ENCODE assay signal across 15 mouse cellular contexts in the genomic region with DNA sequence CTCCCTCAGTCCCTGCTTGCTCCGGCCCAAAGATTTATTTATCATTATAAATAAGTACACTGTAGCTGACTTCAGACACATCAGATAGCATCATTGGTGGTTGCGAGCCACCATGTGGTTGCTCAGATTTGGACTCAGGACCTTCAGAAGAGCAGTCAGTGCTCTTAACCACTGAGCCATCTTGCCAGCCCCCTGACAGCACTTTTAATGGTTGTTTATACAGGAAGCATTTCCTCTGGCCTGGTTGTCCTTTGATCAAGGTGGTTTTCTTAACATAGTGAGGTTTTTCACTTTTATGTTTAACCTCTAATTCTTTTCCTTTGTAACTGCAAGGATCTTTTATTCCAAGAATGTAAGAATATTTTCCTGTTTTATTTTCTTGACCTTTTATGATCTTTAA. TPM values are rescaled to one million over a fixed set of nuclear protein-coding genes. Genes with fewer than 3 reads are reported as not detected.
DNase-seq lines count a peak whose midpoint lies in the region; ATAC-seq and TF ChIP-seq lines count a peak whose summit lies in the region.
"Had no signal": no experiment of that assay in that cellular context is flagged by ENCODE, and none has a peak within 500 bp of the region (broad histone marks: within the 10 kb centered on the region; RNA-seq: fewer than 3 reads in every experiment).

No protein-coding gene starts in this region.

- DNase-seq in gastrocnemius, adult 2 months = no peak
- DNase-seq in gastrocnemius, adult 18-20 months (ENCODE audit: low spot score) = no peak
- DNase-seq in heart, postnatal 0 days (ENCODE audit: low spot score) = no peak
- no peak for DNase-seq in heart, adult 18-20 months
- DNase-seq in thymus, postnatal 0 days (ENCODE audit: low spot score) = peak; percentile 27
- DNase-seq in thymus, postnatal 4 days = no peak
- DNase-seq in urinary bladder, postnatal 36 days (ENCODE audit: low spot score in 2 of 2) = no peak
- DNase-seq: layer of hippocampus, postnatal 36 days had no signal

- WGBS in heart, postnatal 0 days = 53% methylated on average over 2 of the region's 2 CpGs
- 95% methylated on average over 2 of the region's 2 CpGs for whole genome bisulfite sequencing in kidney, embryonic 16.5 days

- no peak for ATAC-seq in heart, postnatal 0 days (ENCODE audit: insufficient read depth, low read depth)
- ATAC-seq in kidney, embryonic 16.5 days (ENCODE audit: low FRiP score, low TSS enrichment) = no peak

- peak overlapping the region; percentile 81 for H3K27ac ChIP-seq in gastrocnemius, adult 2 months
- peak overlapping the region; percentile 83 for H3K27ac ChIP-seq in heart, postnatal 0 days (ENCODE audit: low read depth)
- H3K27ac ChIP-seq in kidney, embryonic 16.5 days (ENCODE audit: low read length) = no peak overlapping the region
- H3K27ac ChIP-seq: embryonic facial prominence, embryonic 12.5 days; midbrain, embryonic 12.5 days had no signal

- no peaks in the 10 kb centered on the region for H3K9me3 ChIP-seq in heart, postnatal 0 days (replicated peaks; ENCODE audit: control insufficient read depth, low read length)
- H3K9me3 ChIP-seq in kidney, embryonic 16.5 days (ENCODE audit: low read length) = no peaks in the 10 kb centered on the region
- H3K9me3 ChIP-seq: embryonic facial prominence, embryonic 12.5 days; midbrain, embryonic 12.5 days had no signal

- no peak for TF ChIP-seq CTCF in gastrocnemius, adult 2 months (IDR thresholded peaks at IDR 0.05)
- TF ChIP-seq CTCF in heart, postnatal 0 days (IDR thresholded peaks at IDR 0.05; ENCODE audit: low read depth) = no peak

- no peak for TF ChIP-seq EP300 in heart, postnatal 0 days (IDR thresholded peaks at IDR 0.05; ENCODE audit: low read depth)

- intact Hi-C loops in gastrocnemius, adult 2 months (cut with DNase I) = loop anchor here (5.0 kb wide), 1 partner anchor 172 kb away; no protein-coding TSS in a partner anchor

- no peak overlapping the region for H3K4me2 ChIP-seq in heart, postnatal 0 days (ENCODE audit: low read depth, low read length)
- no peak overlapping the region for H3K4me2 ChIP-seq in kidney, embryonic 16.5 days (replicated peaks; ENCODE audit: low read depth, low read length)
- H3K4me2 ChIP-seq: embryonic facial prominence, embryonic 12.5 days; midbrain, embryonic 12.5 days had no signal

- peaks cover 46% of the 10 kb centered on the region for H3K36me3 ChIP-seq in heart, postnatal 0 days (replicated peaks; ENCODE audit: control insufficient read depth, insufficient read depth, low read length)
- H3K36me3 ChIP-seq in kidney, embryonic 16.5 days (ENCODE audit: insufficient read depth, low read length) = peaks cover 55% of the 10 kb centered on the region

- peak overlapping the region; percentile 54 for H3K4me3 ChIP-seq in gastrocnemius, adult 2 months
- H3K4me3 ChIP-seq in heart, postnatal 0 days (ENCODE audit: low read depth, low read length) = no peak overlapping the region
- no peak overlapping the region for H3K4me3 ChIP-seq in kidney, embryonic 16.5 days (ENCODE audit: low read length)
- H3K4me3 ChIP-seq: embryonic facial prominence, embryonic 12.5 days; midbrain, embryonic 12.5 days had no signal

- H3K4me1 ChIP-seq in heart, postnatal 0 days (ENCODE audit: control insufficient read depth, insufficient read depth) = peaks cover 66% of the 10 kb centered on the region
- peaks cover 9% of the 10 kb centered on the region; the same call in 1 of the 2 replicates for H3K4me1 ChIP-seq in kidney, embryonic 16.5 days (ENCODE audit: insufficient read depth, low read length)
- H3K4me1 ChIP-seq: embryonic facial prominence, embryonic 12.5 days had no signal

- H3K9ac ChIP-seq in heart, postnatal 0 days (replicated peaks; ENCODE audit: low read depth, low read length) = no peak overlapping the region
- no peak overlapping the region for H3K9ac ChIP-seq in kidney, embryonic 16.5 days (replicated peaks; ENCODE audit: low read length)
- H3K9ac ChIP-seq: embryonic facial prominence, embryonic 12.5 days; midbrain, embryonic 12.5 days had no signal

- no peaks in the 10 kb centered on the region for H3K27me3 ChIP-seq in heart, postnatal 0 days (ENCODE audit: control insufficient read depth, insufficient read depth, low read length)
- H3K27me3 ChIP-seq in kidney, embryonic 16.5 days (ENCODE audit: insufficient read depth, low read length) = no peaks in the 10 kb centered on the region
- H3K27me3 ChIP-seq: embryonic facial prominence, embryonic 12.5 days; midbrain, embryonic 12.5 days had no signal

RNA-seq across cellular contexts. Expression of a gene that starts 13.7 kb away (rescaled TPM):
- total RNA-seq in gastrocnemius, adult 2 months (2021) = 1,000 to 10,000 TPM in 1 of 2 experiments, 100 to 1,000 TPM in 1; 386 to 1,185 TPM
- total RNA-seq in gastrocnemius, adult 18-20 months (2021) = 100 to 1,000 TPM; 566 to 705 TPM
- total RNA-seq in heart, postnatal 0 days (2014; rRNA removed; ENCODE audit: low replicate concordance) = 2,939 and 3,145 TPM in 2 replicates
- 7,680 and 7,748 TPM in 2 replicates for polyA plus RNA-seq in heart, postnatal 0 days (2015; fragmentation: Nextera tagmentation; extraction: Ambion mirVana)
- 1,000 to 10,000 TPM; 5,748 to 6,764 TPM for total RNA-seq in heart, adult 18-20 months (2021)
- polyA plus RNA-seq in thymus, postnatal 0 days (2015; fragmentation: Nextera tagmentation; extraction: Ambion mirVana) = 5.0 and 5.7 TPM in 2 replicates
- 10.2 and 10.6 TPM in 2 replicates for polyA plus RNA-seq in kidney, embryonic 16.5 days (2015; fragmentation: Nextera tagmentation; extraction: Ambion mirVana)
- total RNA-seq: common myeloid progenitor, adult 5-6 weeks; hematopoietic stem cell, adult 5-6 weeks; neutrophil, adult 5-6 weeks had no signal
- polyA plus RNA-seq: liver, adult 2 months had no signal

RNA-seq across cellular contexts. Expression of a gene that starts 22.3 kb away (rescaled TPM):
- total RNA-seq in gastrocnemius, adult 2 months (2021) = 10 to 100 TPM; 60.8 to 70.3 TPM
- 10 to 100 TPM; 52.3 to 59.6 TPM for total RNA-seq in gastrocnemius, adult 18-20 months (2021)
- total RNA-seq in heart, postnatal 0 days (2014; rRNA removed; ENCODE audit: low replicate concordance) = 292 and 338 TPM in 2 replicates
- 162 and 171 TPM in 2 replicates for polyA plus RNA-seq in heart, postnatal 0 days (2015; fragmentation: Nextera tagmentation; extraction: Ambion mirVana)
- 100 to 1,000 TPM; 118 to 119 TPM for total RNA-seq in heart, adult 18-20 months (2021)
- polyA plus RNA-seq in thymus, postnatal 0 days (2015; fragmentation: Nextera tagmentation; extraction: Ambion mirVana) = 116 and 144 TPM in 2 replicates
- polyA plus RNA-seq in kidney, embryonic 16.5 days (2015; fragmentation: Nextera tagmentation; extraction: Ambion mirVana) = 419 and 421 TPM in 2 replicates

RNA-seq across cellular contexts. Expression of a gene that starts 23.2 kb away (rescaled TPM):
- 1 to 10 TPM; 7.0 to 8.3 TPM for total RNA-seq in gastrocnemius, adult 2 months (2021)
- 1 to 10 TPM; 5.8 to 7.0 TPM for total RNA-seq in gastrocnemius, adult 18-20 months (2021)
- total RNA-seq in heart, postnatal 0 days (2014; rRNA removed; ENCODE audit: low replicate concordance) = 4.4 and 12.7 TPM in 2 replicates
- polyA plus RNA-seq in heart, postnatal 0 days (2015; fragmentation: Nextera tagmentation; extraction: Ambion mirVana) = 0.75 and 0.90 TPM in 2 replicates
- 10 to 100 TPM; 13.5 to 15.7 TPM for total RNA-seq in heart, adult 18-20 months (2021)
- 0.27 and 0.30 TPM in 2 replicates for polyA plus RNA-seq in thymus, postnatal 0 days (2015; fragmentation: Nextera tagmentation; extraction: Ambion mirVana)
- 5.3 and 5.4 TPM in 2 replicates for polyA plus RNA-seq in kidney, embryonic 16.5 days (2015; fragmentation: Nextera tagmentation; extraction: Ambion mirVana)
- total RNA-seq: common myeloid progenitor, adult 5-6 weeks had no signal

RNA-seq across cellular contexts. Expression of a gene that starts 26.0 kb away (rescaled TPM):
- total RNA-seq in gastrocnemius, adult 2 months (2021) = 10 to 100 TPM; 14.0 to 16.5 TPM
- 10 to 100 TPM in 1 of 2 experiments, 1 to 10 TPM in 1; 9.7 to 16.7 TPM for total RNA-seq in gastrocnemius, adult 18-20 months (2021)
- 75.3 and 90.4 TPM in 2 replicates for total RNA-seq in heart, postnatal 0 days (2014; rRNA removed; ENCODE audit: low replicate concordance)
- 24.0 and 25.4 TPM in 2 replicates for polyA plus RNA-seq in heart, postnatal 0 days (2015; fragmentation: Nextera tagmentation; extraction: Ambion mirVana)
- 10 to 100 TPM; 63.2 to 64.1 TPM for total RNA-seq in heart, adult 18-20 months (2021)
- 8.0 and 8.8 TPM in 2 replicates for polyA plus RNA-seq in thymus, postnatal 0 days (2015; fragmentation: Nextera tagmentation; extraction: Ambion mirVana)
- polyA plus RNA-seq in kidney, embryonic 16.5 days (2015; fragmentation: Nextera tagmentation; extraction: Ambion mirVana) = 35.2 and 39.8 TPM in 2 replicates
- total RNA-seq: common myeloid progenitor, adult 5-6 weeks; hematopoietic stem cell, adult 5-6 weeks had no signal

RNA-seq across cellular contexts. Expression of a gene that starts 56.7 kb away (rescaled TPM):
- 1 to 10 TPM; 7.3 to 8.9 TPM for total RNA-seq in gastrocnemius, adult 2 months (2021)
- total RNA-seq in gastrocnemius, adult 18-20 months (2021) = 10 to 100 TPM in 1 of 2 experiments, 1 to 10 TPM in 1; 9.2 to 10.8 TPM
- total RNA-seq in heart, postnatal 0 days (2014; rRNA removed; ENCODE audit: low replicate concordance) = 2.1 and 7.4 TPM in 2 replicates
- 11.7 and 12.5 TPM in 2 replicates for polyA plus RNA-seq in heart, postnatal 0 days (2015; fragmentation: Nextera tagmentation; extraction: Ambion mirVana)
- 1 to 10 TPM; 4.2 to 5.1 TPM for total RNA-seq in heart, adult 18-20 months (2021)
- 18.6 and 21.5 TPM in 2 replicates for polyA plus RNA-seq in thymus, postnatal 0 days (2015; fragmentation: Nextera tagmentation; extraction: Ambion mirVana)
- 13.9 TPM in 2 replicates for polyA plus RNA-seq in kidney, embryonic 16.5 days (2015; fragmentation: Nextera tagmentation; extraction: Ambion mirVana)
